Mouse (Mus musculus): Measurements from ENCODE around the gene Srf.

GRCm38 (mm10) chr17:46593124-46593523 lies 37.1 kb upstream of the Srf start:
- no peak for TF ChIP-seq TAL1 (IDR thresholded peaks at IDR 0.05; ENCODE audit: low read length)
- no peak for TF ChIP-seq GATA1 (IDR thresholded peaks at IDR 0.05; ENCODE audit: low read length)

Measured in erythroblast, embryonic 14.5 days (primary cell).